Mouse (Mus musculus): ENCODE measurements around the gene Dgkh.
"Not testable (repeated sequence)": the region's sequence is repeated elsewhere in the genome, so short reads cannot be mapped to it uniquely, and the experiment has no call there.

DNA sequence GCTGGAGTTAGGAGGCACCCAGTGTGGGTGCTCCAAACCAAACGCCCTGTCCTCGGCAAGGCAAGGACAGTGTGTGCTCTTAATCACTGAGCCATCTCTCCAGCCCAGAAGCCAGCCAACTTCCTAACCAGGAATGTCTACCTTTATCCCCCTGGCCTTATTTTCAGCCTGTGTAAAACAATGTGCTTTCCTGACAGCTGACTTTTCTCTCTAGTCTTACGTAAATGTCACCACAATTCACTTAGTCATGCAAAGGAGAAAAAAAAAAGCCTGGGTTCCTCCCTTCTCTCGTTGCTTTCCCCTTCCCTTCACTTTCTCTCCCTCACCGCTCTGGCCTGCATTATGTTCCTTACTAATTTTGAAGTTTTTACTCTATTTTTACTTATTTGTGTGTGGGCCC lies 1.6 kb upstream of the Dgkh start:
- not testable (repeated sequence) for TF ChIP-seq CTCF (IDR thresholded peaks at IDR 0.05; ENCODE audit: low read depth, low read length); TAL1 (conservative IDR thresholded peaks at IDR 0.05; ENCODE audit: low read depth, low read length); GATA1 (IDR thresholded peaks at IDR 0.05; ENCODE audit: borderline replicate concordance, low read length); POLR2AphosphoS5 (IDR thresholded peaks at IDR 0.05; ENCODE audit: insufficient replicate concordance, low read depth, low read length); GATA2 (IDR thresholded peaks at IDR 0.05; ENCODE audit: borderline replicate concordance, low read depth, low read length)
